8 mouse cellular contexts compared by ENCODE assay signal in the genomic region with DNA sequence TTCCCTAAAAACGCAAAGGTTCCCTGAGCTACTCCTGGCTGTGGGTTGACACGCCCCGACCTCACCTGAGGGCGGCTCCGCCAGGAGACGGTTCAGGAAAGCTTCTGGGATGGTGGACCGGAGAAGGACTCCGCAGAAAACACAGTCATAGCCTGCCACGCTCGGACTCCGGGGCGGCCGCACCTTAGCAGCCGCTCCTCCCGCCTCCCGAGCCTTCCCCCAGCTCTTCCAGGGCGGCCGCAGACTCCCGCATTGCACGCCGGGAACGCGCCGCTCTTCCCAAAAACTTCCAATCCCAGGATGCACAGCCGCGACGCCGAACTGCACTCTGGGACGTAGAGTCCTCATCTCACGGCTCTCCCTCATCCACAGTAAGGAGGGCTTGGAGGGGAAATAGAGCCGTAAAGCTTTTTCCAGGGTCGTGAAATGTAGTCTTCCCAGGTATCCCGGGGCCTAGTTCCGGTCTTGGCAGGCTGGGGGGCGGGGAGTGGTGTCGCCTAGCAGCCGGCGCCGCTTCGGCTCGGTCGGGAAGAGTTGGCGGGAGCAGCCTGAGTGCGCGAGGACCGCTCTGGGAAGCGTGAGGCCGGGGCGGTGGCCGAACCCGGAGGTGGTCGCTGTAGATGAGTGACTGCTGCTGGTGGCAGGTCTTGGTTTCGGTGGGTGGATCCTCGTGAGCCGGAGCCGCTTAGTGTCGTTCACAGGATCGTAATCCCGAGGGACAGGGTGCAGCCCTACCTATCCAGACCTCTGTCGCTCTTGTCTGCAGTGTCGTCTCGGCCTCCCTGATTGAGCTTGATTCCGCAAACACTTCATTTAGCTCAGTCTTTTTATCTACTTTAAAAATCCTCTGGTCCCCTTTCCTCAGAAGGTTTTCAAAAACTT. TPM values are rescaled to one million over a fixed set of nuclear protein-coding genes. Genes with fewer than 3 reads are reported as not detected.
DNase-seq lines count a peak whose midpoint lies in the region; ATAC-seq and TF ChIP-seq lines count a peak whose summit lies in the region.

A gene (minus strand): TSS at position 254 of the 882 bp plus-strand sequence.
A gene (plus strand): TSS at position 462 of the 882 bp plus-strand sequence.

- TF ChIP-seq CTCF in G1E (IDR thresholded peaks at IDR 0.05; ENCODE audit: low read depth, low read length) = no peak
- TF ChIP-seq CTCF in layer of hippocampus, adult 2 months (conservative IDR thresholded peaks at IDR 0.05) = no peak
- no peak for TF ChIP-seq CTCF in lung, embryonic 14.5 days (IDR thresholded peaks at IDR 0.05; ENCODE audit: low read depth)
- no peak for TF ChIP-seq CTCF in olfactory bulb, adult 2 months (IDR thresholded peaks at IDR 0.05; ENCODE audit: insufficient read depth, low read depth, low read length)
- 0 out of 2 replicates have a peak, but pooled peaks have one; percentile 26 for TF ChIP-seq CTCF in thymus, adult 2 months (IDR thresholded peaks at IDR 0.05; ENCODE audit: borderline replicate concordance, control insufficient read depth, extremely low read depth, insufficient read depth, low read length, poor library complexity)

- H3K4me2 ChIP-seq in forebrain, embryonic 16.5 days (ENCODE audit: low read length) = peak within 1 kb of the TSS; percentile 82
- H3K4me2 ChIP-seq in lung, embryonic 14.5 days = peak within 1 kb of the TSS; percentile 88

- no peaks in the 10 kb centered on the region for H3K27me3 ChIP-seq in G1E (ENCODE audit: insufficient read depth, low read length)
- no peaks in the 10 kb centered on the region for H3K27me3 ChIP-seq in forebrain, embryonic 16.5 days (replicated peaks; ENCODE audit: control insufficient read depth, insufficient read depth, low read length)
- no peaks in the 10 kb centered on the region for H3K27me3 ChIP-seq in lung, embryonic 14.5 days (ENCODE audit: insufficient read depth, low read length)
- H3K27me3 ChIP-seq in thymus, adult 2 months (ENCODE audit: control insufficient read depth, insufficient read depth, low read length) = no peaks in the 10 kb centered on the region

- intact Hi-C loops in heart, postnatal 36 days (cut with DNase I) = no loop called here

- peak within 1 kb of the TSS; percentile 75 for H3K9ac ChIP-seq in forebrain, embryonic 16.5 days (replicated peaks; ENCODE audit: low read depth, low read length)
- H3K9ac ChIP-seq in lung, embryonic 14.5 days = peak within 1 kb of the TSS; percentile 83

- ATAC-seq in G1E (ENCODE audit: extremely low read depth, insufficient number of reproducible peaks, low FRiP score, poor library complexity, severe bottlenecking) = peak; percentile 89
- peak; percentile 99 for ATAC-seq in forebrain, embryonic 16.5 days
- peak; percentile 99 for ATAC-seq in lung, embryonic 14.5 days (ENCODE audit: insufficient read depth)

- no peaks in the 10 kb centered on the region for H3K9me3 ChIP-seq in G1E (replicated peaks)
- H3K9me3 ChIP-seq in forebrain, embryonic 16.5 days (ENCODE audit: control insufficient read depth, low read length) = no peaks in the 10 kb centered on the region
- no peaks in the 10 kb centered on the region for H3K9me3 ChIP-seq in lung, embryonic 14.5 days (ENCODE audit: low read depth, low read length)

- WGBS in forebrain, embryonic 16.5 days = 0% methylated on average over 63 of the region's 63 CpGs
- under 1% methylated on average over 62 of the region's 63 CpGs for WGBS in lung, embryonic 14.5 days
- WGBS in olfactory bulb, adult 2 months = under 1% methylated on average over 63 of the region's 63 CpGs
- WGBS in thymus, adult 2 months = 1% methylated on average over 63 of the region's 63 CpGs

- peak; percentile 84 for DNase-seq in G1E (ENCODE audit: low spot score)
- DNase-seq in cerebellum, adult 18-20 months = peak; percentile 97 to 98
- peak; percentile 90 to 91 for DNase-seq in heart, postnatal 36 days
- DNase-seq in layer of hippocampus, adult 2 months (ENCODE audit: low spot score in 2 of 2) = peak; percentile 95 to 98
- DNase-seq in lung, embryonic 14.5 days = peak; percentile 99
- peak; percentile 70 for DNase-seq in thymus, adult 2 months

- peak; percentile 63 for TF ChIP-seq POLR2A in olfactory bulb, adult 2 months (IDR thresholded peaks at IDR 0.05; ENCODE audit: insufficient read depth, low read depth, low read length)
- TF ChIP-seq POLR2A in thymus, adult 2 months (IDR thresholded peaks at IDR 0.05; ENCODE audit: control insufficient read depth, extremely low read depth, insufficient read depth, low read length, poor library complexity) = peak; percentile 45; the same call in 1 of the 2 replicates

- H3K27ac ChIP-seq in forebrain, embryonic 16.5 days (ENCODE audit: low read length) = peak within 1 kb of the TSS; percentile 55
- H3K27ac ChIP-seq in layer of hippocampus, adult 2 months = peak within 1 kb of the TSS; percentile 84
- H3K27ac ChIP-seq in lung, embryonic 14.5 days (ENCODE audit: low read depth) = peak within 1 kb of the TSS; percentile 75; the same call in 1 of the 2 replicates
- H3K27ac ChIP-seq in olfactory bulb, adult 2 months (ENCODE audit: insufficient read depth, low read depth, low read length) = no peak within 1 kb of the TSS
- H3K27ac ChIP-seq in thymus, adult 2 months (ENCODE audit: control insufficient read depth, insufficient read depth, low read length) = no peak within 1 kb of the TSS

- H3K4me1 ChIP-seq in G1E (ENCODE audit: insufficient read depth, low read depth, low read length) = peaks cover 42% of the 10 kb centered on the region
- peaks cover 7% of the 10 kb centered on the region for H3K4me1 ChIP-seq in forebrain, embryonic 16.5 days (replicated peaks; ENCODE audit: control insufficient read depth, insufficient read depth, low read length)
- H3K4me1 ChIP-seq in lung, embryonic 14.5 days (ENCODE audit: insufficient read depth) = 0 out of 2 replicates have a peak, but pooled peaks cover 5% of the 10 kb centered on the region
- 0 out of 2 replicates have a peak, but pooled peaks cover 2% of the 10 kb centered on the region for H3K4me1 ChIP-seq in olfactory bulb, adult 2 months (ENCODE audit: control insufficient read depth, insufficient read depth, low read length)
- peaks cover 3% of the 10 kb centered on the region; the same call in 1 of the 2 replicates for H3K4me1 ChIP-seq in thymus, adult 2 months (replicated peaks; ENCODE audit: control insufficient read depth, insufficient read depth, low read length)

- H3K36me3 ChIP-seq in G1E (replicated peaks) = peaks cover 35% of the 10 kb centered on the region
- H3K36me3 ChIP-seq in forebrain, embryonic 16.5 days (ENCODE audit: control insufficient read depth, insufficient read depth) = no peaks in the 10 kb centered on the region
- no peaks in the 10 kb centered on the region for H3K36me3 ChIP-seq in lung, embryonic 14.5 days (ENCODE audit: insufficient read depth)
- H3K36me3 ChIP-seq in thymus, adult 2 months (ENCODE audit: control insufficient read depth, insufficient read depth, low read length) = no peaks in the 10 kb centered on the region

- peak within 1 kb of the TSS; percentile 84 for H3K4me3 ChIP-seq in G1E (ENCODE audit: low read depth, low read length)
- H3K4me3 ChIP-seq in forebrain, embryonic 16.5 days (replicated peaks; ENCODE audit: low read length) = peak within 1 kb of the TSS; percentile 93
- peak within 1 kb of the TSS; percentile 91 for H3K4me3 ChIP-seq in layer of hippocampus, adult 2 months
- peak within 1 kb of the TSS; percentile 76 for H3K4me3 ChIP-seq in lung, embryonic 14.5 days (ENCODE audit: low read depth, low read length)
- H3K4me3 ChIP-seq in olfactory bulb, adult 2 months (ENCODE audit: insufficient read depth, low read depth, low read length) = peak within 1 kb of the TSS; percentile 78
- H3K4me3 ChIP-seq in thymus, adult 2 months (ENCODE audit: control insufficient read depth, insufficient read depth, low read length) = peak within 1 kb of the TSS; percentile 78

RNA-seq across cellular contexts. Expression of the first gene that starts in this region (rescaled TPM):
- 75.6 and 86.8 TPM in 2 replicates for total RNA-seq in G1E (2014; fragmentation: Nextera tagmentation)
- total RNA-seq in G1E (2017) = 9.8 and 12.3 TPM in 2 replicates
- polyA plus RNA-seq in G1E (2012) = 4.7 and 8.5 TPM in 2 replicates
- polyA plus RNA-seq in forebrain, embryonic 16.5 days (2015; fragmentation: Nextera tagmentation; extraction: Ambion mirVana) = 10.3 and 13.5 TPM in 2 replicates
- 10 to 100 TPM; 15.7 to 18.3 TPM for total RNA-seq in heart, postnatal 36 days (2021)
- total RNA-seq in layer of hippocampus, adult 2 months (2021) = 10 to 100 TPM in 1 of 2 experiments, 1 to 10 TPM in 1; 9.8 to 12.0 TPM
- 35.2 and 35.5 TPM in 2 replicates for polyA plus RNA-seq in lung, embryonic 14.5 days (2014; fragmentation: Nextera tagmentation; extraction: Ambion mirVana)
- not detected in 2 replicates for polyA plus RNA-seq in olfactory bulb, adult 2 months (2012; ENCODE audit: insufficient read depth, insufficient read length, low replicate concordance, missing spikeins)
- 5.3 and 5.7 TPM in 2 replicates for polyA plus RNA-seq in thymus, adult 2 months (2012; rRNA removed)

RNA-seq across cellular contexts. Expression of the second gene that starts in this region (rescaled TPM):
- total RNA-seq in G1E (2014; fragmentation: Nextera tagmentation) (45.9 and 49.4 TPM in 2 replicates), G1E (2017) (23.3 and 28.6 TPM in 2 replicates)
- polyA plus RNA-seq in G1E (2012) = 0.58 and 1.0 TPM in 2 replicates
- 6.7 and 6.8 TPM in 2 replicates for polyA plus RNA-seq in forebrain, embryonic 16.5 days (2015; fragmentation: Nextera tagmentation; extraction: Ambion mirVana)
- 1 to 10 TPM; 3.4 to 4.0 TPM for total RNA-seq in heart, postnatal 36 days (2021)
- total RNA-seq in layer of hippocampus, adult 2 months (2021) = 10 to 100 TPM; 13.4 to 14.9 TPM
- 6.2 and 6.7 TPM in 2 replicates for polyA plus RNA-seq in lung, embryonic 14.5 days (2014; fragmentation: Nextera tagmentation; extraction: Ambion mirVana)
- polyA plus RNA-seq in olfactory bulb, adult 2 months (2012; ENCODE audit: insufficient read depth, insufficient read length, low replicate concordance, missing spikeins) = not detected in 2 replicates
- 0.40 TPM in 2 replicates for polyA plus RNA-seq in thymus, adult 2 months (2012; rRNA removed)

Comparison
In these comparisons a context has a peak if more than half of its experiments do, and no peak if none do; other contexts are left out.
1. H3K27ac ChIP-seq: peak in forebrain, embryonic 16.5 days (single experiment), layer of hippocampus, adult 2 months (single experiment) and lung, embryonic 14.5 days (single experiment); none in olfactory bulb, adult 2 months (single experiment) and thymus, adult 2 months (single experiment).
2. Peak in every context shown above with its lines, with median percentiles within 50 percentile points of each other: ATAC-seq, DNase-seq and H3K4me3 ChIP-seq.